Mouse (Mus musculus) embryonic facial prominence, embryonic 12.5 days (tissue): ENCODE data around the gene Sh3d19. TPM values are rescaled to one million over a fixed set of nuclear protein-coding genes. Genes with fewer than 3 reads are reported as not detected.

ENCODE experiments used
- ATAC-seq: fragments of 200-750 bp; cut with Nextera tagmentation; 2 replicates; pipeline ENCODE4 v1.8.0; 2017; ENCODE audit not compliant: insufficient number of reproducible peaks, insufficient read depth, low FRiP score, low TSS enrichment
- H3K27ac ChIP-seq: fragments of 300-500 bp; sonication (generic); 2 replicates; pipeline ENCODE4 v1.5.1; 2016; ENCODE audit warnings: mild to moderate bottlenecking
- H3K27me3 ChIP-seq: fragments of 300-500 bp; sonication (generic); 2 replicates; pipeline ENCODE4 v1.6.1; 2016; ENCODE audit warnings: mild to moderate bottlenecking, moderate library complexity
- H3K36me3 ChIP-seq: fragments of 300-500 bp; sonication (generic); 2 replicates; pipeline ENCODE4 v1.6.1; 2016; ENCODE audit warnings: mild to moderate bottlenecking
- H3K4me1 ChIP-seq: fragments of 300-500 bp; sonication (generic); 2 replicates; pipeline ENCODE4 v1.6.1; 2016
- H3K4me2 ChIP-seq: fragments of 300-500 bp; sonication (generic); replicated peaks from 2 replicates; pipeline ENCODE4 v1.6.1; 2016; ENCODE audit warnings: mild to moderate bottlenecking, moderate library complexity
- H3K4me3 ChIP-seq: fragments of 300-500 bp; sonication (generic); 2 replicates; pipeline ENCODE4 v1.5.1; 2016; ENCODE audit warnings: mild to moderate bottlenecking
- H3K9ac ChIP-seq: fragments of 300-500 bp; sonication (generic); 2 replicates; pipeline ENCODE4 v1.6.1; 2016; ENCODE audit warnings: mild to moderate bottlenecking, moderate library complexity
- H3K9me3 ChIP-seq: fragments of 300-500 bp; sonication (generic); 2 replicates; pipeline ENCODE4 v1.6.1; 2016; ENCODE audit warnings: mild to moderate bottlenecking, moderate library complexity
- WGBS: fragments of 180-500 bp; shearing (Covaris S2); methylation state at CpG from one replicate; pipeline ENCODE4 v1.1.7; 2016; 5-methylcytosine and 5-hydroxymethylcytosine counted together
- polyA plus RNA-seq: library from polyadenylated mRNA; unstranded; fragments of >200 nt; fragmentation: Nextera tagmentation; extraction: Ambion mirVana; gene quantifications from 2 replicates; pipeline ENCODE4 v1.2.1, GENCODE M21; 2016

The Sh3d19 gene
- 24.5 and 24.9 TPM in 2 replicates for polyA plus RNA-seq

- H3K4me2 ChIP-seq, result peak within 1 kb of the TSS; percentile 66
- ATAC-seq, result peak; percentile 87
- peak within 1 kb of the TSS; percentile 73 for H3K27ac ChIP-seq
- H3K36me3 ChIP-seq, result no peaks in the 10 kb centered on the region
- no peaks in the 10 kb centered on the region for H3K9me3 ChIP-seq
- peaks cover 14% of the 10 kb centered on the region for H3K4me1 ChIP-seq
- peak within 1 kb of the TSS; percentile 85 for H3K4me3 ChIP-seq
- WGBS, result under 1% methylated on average over 64 of the region's 73 CpGs
- H3K9ac ChIP-seq, result peak within 1 kb of the TSS; percentile 90
- H3K27me3 ChIP-seq, result no peaks in the 10 kb centered on the region
Observed at GRCm38 (mm10) chr3:85970742-85971598, at the start of gene Sh3d19. Gene Sh3d19, plus strand, starts transcription at chr3:85971109.

- Histone ChIP-seq H3K9ac (no peak overlapping the region), H3K27me3 (no peaks in the 10 kb centered on the region), H3K27ac (no peak overlapping the region), H3K4me1 (0 out of 2 replicates have a peak, but pooled peaks cover 1% of the 10 kb centered on the region), H3K4me3 (no peak overlapping the region), H3K4me2 (no peak overlapping the region), H3K36me3 (no peaks in the 10 kb centered on the region), H3K9me3 (no peaks in the 10 kb centered on the region)
- WGBS, result 75% methylated on average over 3 of the region's 3 CpGs
- ATAC-seq, result no peak
Observed at GRCm38 (mm10) chr3:85922331-85922730, 48.6 kb upstream of the Sh3d19 start.

GRCm38 (mm10) chr3:85923343-85923742, 47.6 kb upstream of the Sh3d19 start:
- Histone ChIP-seq H3K27me3 (no peaks in the 10 kb centered on the region), H3K4me3 (no peak overlapping the region), H3K36me3 (no peaks in the 10 kb centered on the region), H3K9ac (no peak overlapping the region), H3K27ac (no peak overlapping the region), H3K4me2 (no peak overlapping the region), H3K4me1 (0 out of 2 replicates have a peak, but pooled peaks cover 4% of the 10 kb centered on the region), H3K9me3 (no peaks in the 10 kb centered on the region)
- ATAC-seq, result no peak
- WGBS, result 73% methylated on average over 8 of the region's 8 CpGs

GRCm38 (mm10) chr3:85923954-85924945, 46.7 kb upstream of the Sh3d19 start:
- H3K4me2 ChIP-seq, result no peak overlapping the region
- ATAC-seq, result no peak

GRCm38 (mm10) chr3:85927296-85927695, 43.6 kb upstream of the Sh3d19 start:
- Histone ChIP-seq H3K36me3 (no peaks in the 10 kb centered on the region), H3K27ac (no peak overlapping the region), H3K27me3 (no peaks in the 10 kb centered on the region), H3K4me3 (no peak overlapping the region), H3K4me2 (no peak overlapping the region), H3K9me3 (no peaks in the 10 kb centered on the region), H3K9ac (no peak overlapping the region), H3K4me1 (0 out of 2 replicates have a peak, but pooled peaks cover 4% of the 10 kb centered on the region)
- 52% methylated on average over 9 of the region's 9 CpGs for WGBS
- no peak for ATAC-seq

More at GRCm38 (mm10) chr3:85923954-85924945, 46.7 kb upstream of the Sh3d19 start:
- Histone ChIP-seq H3K27ac (no peak overlapping the region), H3K36me3 (no peaks in the 10 kb centered on the region), H3K9me3 (no peaks in the 10 kb centered on the region), H3K4me1 (0 out of 2 replicates have a peak, but pooled peaks cover 4% of the 10 kb centered on the region), H3K27me3 (no peaks in the 10 kb centered on the region), H3K9ac (no peak overlapping the region), H3K4me3 (no peak overlapping the region)
- 39% methylated on average over 18 of the region's 18 CpGs for WGBS

- Histone ChIP-seq H3K4me3 (no peak overlapping the region), H3K27me3 (no peaks in the 10 kb centered on the region), H3K4me1 (0 out of 2 replicates have a peak, but pooled peaks cover 4% of the 10 kb centered on the region), H3K4me2 (no peak overlapping the region), H3K9ac (no peak overlapping the region), H3K9me3 (no peaks in the 10 kb centered on the region), H3K27ac (no peak overlapping the region), H3K36me3 (no peaks in the 10 kb centered on the region)
- no peak for ATAC-seq
- 75% methylated on average over 5 of the region's 5 CpGs for WGBS
Observed at GRCm38 (mm10) chr3:85928140-85928611, 42.7 kb upstream of the Sh3d19 start.

- no peak overlapping the region for H3K4me2 ChIP-seq
- no peaks in the 10 kb centered on the region for H3K9me3 ChIP-seq
- no peak overlapping the region for H3K9ac ChIP-seq
- H3K27me3 ChIP-seq, result no peaks in the 10 kb centered on the region
- WGBS, result 75% methylated on average over 5 of the region's 5 CpGs
- H3K4me1 ChIP-seq, result 0 out of 2 replicates have a peak, but pooled peaks cover 4% of the 10 kb centered on the region
- H3K4me3 ChIP-seq, result no peak overlapping the region
- no peak overlapping the region for H3K27ac ChIP-seq
- H3K36me3 ChIP-seq, result no peaks in the 10 kb centered on the region
- ATAC-seq, result no peak
Observed at GRCm38 (mm10) chr3:85929711-85930110, 41.2 kb upstream of the Sh3d19 start.

GRCm38 (mm10) chr3:85930671-85931255, 40.1 kb upstream of the Sh3d19 start:
- H3K9me3 ChIP-seq, result no peaks in the 10 kb centered on the region
- H3K27me3 ChIP-seq, result no peaks in the 10 kb centered on the region
- H3K4me2 ChIP-seq, result no peak overlapping the region
- no peak overlapping the region for H3K27ac ChIP-seq
- 75% methylated on average over 11 of the region's 11 CpGs for WGBS
- ATAC-seq, result no peak
- H3K4me1 ChIP-seq, result 0 out of 2 replicates have a peak, but pooled peaks cover 4% of the 10 kb centered on the region
- H3K36me3 ChIP-seq, result no peaks in the 10 kb centered on the region
- H3K9ac ChIP-seq, result no peak overlapping the region
- H3K4me3 ChIP-seq, result no peak overlapping the region

GRCm38 (mm10) chr3:85931859-85932258, 39.0 kb upstream of the Sh3d19 start:
- no peak overlapping the region for H3K9ac ChIP-seq
- no peaks in the 10 kb centered on the region for H3K9me3 ChIP-seq
- H3K27me3 ChIP-seq, result no peaks in the 10 kb centered on the region
- H3K36me3 ChIP-seq, result no peaks in the 10 kb centered on the region
- H3K27ac ChIP-seq, result no peak overlapping the region
- H3K4me1 ChIP-seq, result 0 out of 2 replicates have a peak, but pooled peaks cover 4% of the 10 kb centered on the region
- H3K4me3 ChIP-seq, result no peak overlapping the region
- 70% methylated on average over 6 of the region's 6 CpGs for WGBS
- ATAC-seq, result peak; percentile 47; the same call in 1 of the 2 replicates
- H3K4me2 ChIP-seq, result no peak overlapping the region

- no peaks in the 10 kb centered on the region for H3K27me3 ChIP-seq
- no peaks in the 10 kb centered on the region for H3K36me3 ChIP-seq
- H3K9ac ChIP-seq, result no peak overlapping the region
- H3K9me3 ChIP-seq, result no peaks in the 10 kb centered on the region
- WGBS, result 86% methylated on average over 5 of the region's 5 CpGs
- no peak for ATAC-seq
- no peak overlapping the region for H3K27ac ChIP-seq
- no peaks in the 10 kb centered on the region for H3K4me1 ChIP-seq
- no peak overlapping the region for H3K4me3 ChIP-seq
- no peak overlapping the region for H3K4me2 ChIP-seq
Observed at GRCm38 (mm10) chr3:85933586-85933985, 37.3 kb upstream of the Sh3d19 start.

- no peak overlapping the region for H3K9ac ChIP-seq
Observed at GRCm38 (mm10) chr3:85950914-85951313, 20.0 kb upstream of the Sh3d19 start.

More at GRCm38 (mm10) chr3:85950914-85951313, 20.0 kb upstream of the Sh3d19 start:
- no peaks in the 10 kb centered on the region for H3K27me3 ChIP-seq
- no peak overlapping the region for H3K27ac ChIP-seq
- H3K9me3 ChIP-seq, result no peaks in the 10 kb centered on the region
- no peak overlapping the region for H3K4me3 ChIP-seq
- no peaks in the 10 kb centered on the region for H3K36me3 ChIP-seq
- no peak overlapping the region for H3K4me2 ChIP-seq
- H3K4me1 ChIP-seq, result no peaks in the 10 kb centered on the region
- WGBS, result 93% methylated on average over 4 of the region's 4 CpGs
- no peak for ATAC-seq
